Mouse (Mus musculus) midbrain, postnatal 0 days (tissue): ENCODE measurements around the gene Cnih2. TPM values are rescaled to one million over a fixed set of nuclear protein-coding genes. Genes with fewer than 3 reads are reported as not detected.
"Not testable (repeated sequence)": the region's sequence is repeated elsewhere in the genome, so short reads cannot be mapped to it uniquely, and the experiment has no call there.

Experiments
- ATAC-seq: fragments of 200-750 bp; cut with Nextera tagmentation; 2 replicates; pipeline ENCODE4 v1.8.0; 2017; ENCODE audit warnings: moderate number of reproducible peaks, mild to moderate bottlenecking, moderate TSS enrichment, moderate library complexity; ENCODE audit not compliant: low FRiP score
- DNase-seq: peaks from one replicate; pipeline ENCODE4 v3.0.0-alpha.2; 2015; ENCODE audit warnings: low spot score
- H3K27ac ChIP-seq: fragments of 300-500 bp; sonication (generic); 2 replicates; pipeline ENCODE4 v1.5.1; 2014; ENCODE audit warnings: low read depth, mild to moderate bottlenecking, low read length, mixed read lengths
- H3K27me3 ChIP-seq: fragments of 300-500 bp; sonication (generic); 2 replicates; pipeline ENCODE4 v1.6.1; 2014; ENCODE audit warnings: low read length, control low read depth, mixed read lengths; ENCODE audit not compliant: insufficient read depth
- H3K36me3 ChIP-seq: fragments of 300-500 bp; sonication (generic); 2 replicates; pipeline ENCODE4 v1.6.1; 2014; ENCODE audit warnings: low read length, control low read depth, mixed read lengths; ENCODE audit not compliant: insufficient read depth
- H3K4me1 ChIP-seq: fragments of 300-500 bp; sonication (generic); 2 replicates; pipeline ENCODE4 v1.6.1; 2014; ENCODE audit warnings: mild to moderate bottlenecking, control low read depth, antibody characterized with exemption, low read length, mixed read lengths; ENCODE audit not compliant: insufficient read depth
- H3K4me2 ChIP-seq: fragments of 300-500 bp; sonication (generic); 2 replicates; pipeline ENCODE4 v1.6.1; 2014; ENCODE audit warnings: low read depth, mild to moderate bottlenecking, low read length, mixed read lengths; ENCODE audit not compliant: poor library complexity, severe bottlenecking
- H3K4me3 ChIP-seq: fragments of 300-500 bp; sonication (generic); 2 replicates; pipeline ENCODE4 v1.5.1; 2014; ENCODE audit warnings: low read depth, mild to moderate bottlenecking, low read length, moderate library complexity
- H3K9ac ChIP-seq: fragments of 300-500 bp; sonication (generic); replicated peaks from 2 replicates; pipeline ENCODE4 v1.6.1; 2014; ENCODE audit warnings: mild to moderate bottlenecking, low read length, moderate library complexity, mixed read lengths; ENCODE audit not compliant: poor library complexity, severe bottlenecking
- H3K9me3 ChIP-seq: fragments of 300-500 bp; sonication (generic); 2 replicates; pipeline ENCODE4 v1.6.1; 2016; ENCODE audit warnings: low read length, control low read depth
- CTCF ChIP-seq: IDR thresholded peaks from 2 replicates; pipeline ENCODE4 v1.5.1; 2016; ENCODE audit warnings: antibody characterized with exemption, mild to moderate bottlenecking
- WGBS: fragments of 180-500 bp; shearing (Covaris S2); extraction: QIAGEN DNeasy Blood & Tissue Kit; methylation state at CpG from one replicate; pipeline ENCODE4 v1.1.7; 2014; 5-methylcytosine and 5-hydroxymethylcytosine counted together
- polyA plus RNA-seq: library from polyadenylated mRNA; unstranded; fragments of >200 nt; fragmentation: Nextera tagmentation; extraction: Ambion mirVana; gene quantifications from 2 replicates; pipeline ENCODE4 v1.2.1, GENCODE M21; 2015
- total RNA-seq: library from RNA; depleted of rRNA; stranded (reverse); fragments of >200 nt; gene quantifications from 2 replicates; pipeline ENCODE4 v1.2.3, GENCODE M21; 2014

Cnih2 gene
- total and polyA plus RNA-seq, 2 experiments from 2014 or later: 553 to 753 TPM

GRCm38 (mm10) chr19:5087884-5088728 lies 10.2 kb downstream of the Cnih2 start, which contains the start of gene Yif1a:
Gene Yif1a (plus strand): TSS chr19:5088538.
- TF ChIP-seq CTCF: peak; percentile 73
- Histone ChIP-seq H3K36me3 (peaks cover 25% of the 10 kb centered on the region), H3K4me2 (peak within 1 kb of the TSS; percentile 84), H3K4me1 (peaks cover 10% of the 10 kb centered on the region), H3K27ac (peak within 1 kb of the TSS; percentile 76), H3K9ac (peak within 1 kb of the TSS; percentile 66), H3K9me3 (no peaks in the 10 kb centered on the region), H3K4me3 (peak within 1 kb of the TSS; percentile 65), H3K27me3 (peaks cover under 1% of the 10 kb centered on the region; the same call in 1 of the 2 replicates)
- ATAC-seq (peak; percentile 92), DNase-seq (peak; percentile 100)
- WGBS: under 1% methylated on average over 58 of the region's 58 CpGs

GRCm38 (mm10) chr19:5086533-5086932 lies 11.8 kb downstream of the Cnih2 start:
- H3K9me3 ChIP-seq, H3K4me3 ChIP-seq, H3K27ac ChIP-seq, ATAC-seq, H3K9ac ChIP-seq, H3K4me2 ChIP-seq, DNase-seq: not testable (repeated sequence)
- Histone ChIP-seq H3K36me3 (peaks cover 20% of the 10 kb centered on the region), H3K27me3 (peaks cover 16% of the 10 kb centered on the region), H3K4me1 (peaks cover 10% of the 10 kb centered on the region)
- 58% methylated on average over 4 of the region's 4 CpGs for WGBS
- TF ChIP-seq CTCF: peak; percentile 67

- H3K9ac ChIP-seq: peak within 1 kb of the TSS; percentile 91
- ATAC-seq (no peak), DNase-seq (no peak)
- H3K4me3 ChIP-seq: peak within 1 kb of the TSS; percentile 77
- peak within 1 kb of the TSS; percentile 48; the same call in 1 of the 2 replicates for H3K27ac ChIP-seq
- H3K4me2 ChIP-seq: peak within 1 kb of the TSS; percentile 72
- peaks cover 25% of the 10 kb centered on the region for H3K27me3 ChIP-seq
- peaks cover 10% of the 10 kb centered on the region for H3K4me1 ChIP-seq
- no peaks in the 10 kb centered on the region for H3K9me3 ChIP-seq
- peaks cover 21% of the 10 kb centered on the region for H3K36me3 ChIP-seq
- WGBS: 1% methylated on average over 52 of the region's 69 CpGs
- no peak for TF ChIP-seq CTCF
Observed at GRCm38 (mm10) chr19:5085145-5085863, 13.0 kb downstream of the Cnih2 start, which contains the start of gene Tmem151a. Gene Tmem151a (minus strand): TSS chr19:5085531.

- ATAC-seq (no peak), DNase-seq (no peak)
- Histone ChIP-seq H3K4me3 (peak overlapping the region; percentile 77), H3K9ac (peak overlapping the region; percentile 91), H3K27ac (peak overlapping the region; percentile 48; the same call in 1 of the 2 replicates), H3K4me1 (peaks cover 10% of the 10 kb centered on the region), H3K9me3 (no peaks in the 10 kb centered on the region), H3K27me3 (peaks cover 25% of the 10 kb centered on the region), H3K4me2 (peak overlapping the region; percentile 72), H3K36me3 (peaks cover 25% of the 10 kb centered on the region)
- TF ChIP-seq CTCF: no peak
- 1% methylated on average over 15 of the region's 15 CpGs for WGBS
Observed at GRCm38 (mm10) chr19:5084834-5085144, 13.5 kb downstream of the Cnih2 start.

GRCm38 (mm10) chr19:5083961-5084833 lies 14.1 kb downstream of the Cnih2 start:
- TF ChIP-seq CTCF: no peak
- H3K4me2 ChIP-seq: peak overlapping the region; percentile 72
- H3K4me3 ChIP-seq: peak overlapping the region; percentile 77
- DNase-seq (no peak), ATAC-seq (no peak)
- H3K9ac ChIP-seq: peak overlapping the region; percentile 91
- H3K4me1 ChIP-seq: peaks cover 7% of the 10 kb centered on the region; the same call in 1 of the 2 replicates
- H3K9me3 ChIP-seq: no peaks in the 10 kb centered on the region
- WGBS: 57% methylated on average over 3 of the region's 3 CpGs
- H3K27me3 ChIP-seq: peaks cover 25% of the 10 kb centered on the region
- peaks cover 25% of the 10 kb centered on the region for H3K36me3 ChIP-seq
- H3K27ac ChIP-seq: peak overlapping the region; percentile 48; the same call in 1 of the 2 replicates
